Mouse (Mus musculus) stomach, postnatal 0 days (tissue): ENCODE data around the gene Reg4. TPM values are rescaled to one million over a fixed set of nuclear protein-coding genes. Genes with fewer than 3 reads are reported as not detected.

ENCODE experiments used
- ATAC-seq: fragments of 200-750 bp; cut with Nextera tagmentation; 2 replicates; pipeline ENCODE4 v1.8.0; 2017; ENCODE audit not compliant: low FRiP score, low TSS enrichment
- DNase-seq: peaks from one replicate; pipeline ENCODE4 v3.0.0-alpha.2; 2016; ENCODE audit warnings: low spot score
- H3K27ac ChIP-seq: fragments of 300-500 bp; sonication (generic); replicated peaks from 2 replicates; pipeline ENCODE4 v1.5.1; 2014; ENCODE audit warnings: mild to moderate bottlenecking, control low read depth
- H3K27me3 ChIP-seq: fragments of 300-500 bp; sonication (generic); 2 replicates; pipeline ENCODE4 v1.6.1; 2014; ENCODE audit warnings: low read length; ENCODE audit not compliant: control insufficient read depth, insufficient read depth
- H3K36me3 ChIP-seq: fragments of 300-500 bp; sonication (generic); 2 replicates; pipeline ENCODE4 v1.6.1; 2014; ENCODE audit warnings: low read length, mixed read lengths; ENCODE audit not compliant: control insufficient read depth, insufficient read depth
- H3K4me1 ChIP-seq: fragments of 300-500 bp; sonication (generic); replicated peaks from 2 replicates; pipeline ENCODE4 v1.6.1; 2014; ENCODE audit warnings: antibody characterized with exemption; ENCODE audit not compliant: control insufficient read depth, insufficient read depth
- H3K4me2 ChIP-seq: fragments of 300-500 bp; sonication (generic); replicated peaks from 2 replicates; pipeline ENCODE4 v1.6.1; 2014; ENCODE audit warnings: low read depth, mild to moderate bottlenecking, control low read depth, moderate library complexity
- H3K4me3 ChIP-seq: fragments of 300-500 bp; sonication (generic); 2 replicates; pipeline ENCODE4 v1.5.1; 2014; ENCODE audit warnings: low read depth, low read length, control low read depth
- H3K9ac ChIP-seq: fragments of 300-500 bp; sonication (generic); 2 replicates; pipeline ENCODE4 v1.6.1; 2014; ENCODE audit warnings: mild to moderate bottlenecking, low read length, control low read depth, mixed read lengths
- H3K9me3 ChIP-seq: fragments of 300-500 bp; sonication (generic); 2 replicates; pipeline ENCODE4 v1.6.1; 2016; ENCODE audit warnings: low read length; ENCODE audit not compliant: control insufficient read depth
- CTCF ChIP-seq: IDR thresholded peaks from 2 replicates; pipeline ENCODE4 v1.5.1; 2016; ENCODE audit warnings: antibody characterized with exemption, low read depth, mild to moderate bottlenecking, moderate library complexity
- EP300 ChIP-seq: optimal IDR thresholded peaks from 2 replicates; pipeline ENCODE3; 2016; ENCODE audit warnings: antibody characterized with exemption
- WGBS: fragments of 180-500 bp; shearing (Covaris S2); extraction: QIAGEN DNeasy Blood & Tissue Kit; methylation state at CpG from one replicate; pipeline ENCODE4 v1.1.7; 2014; 5-methylcytosine and 5-hydroxymethylcytosine counted together
- polyA plus RNA-seq: library from polyadenylated mRNA; unstranded; fragments of >200 nt; fragmentation: Nextera tagmentation; extraction: Ambion mirVana; gene quantifications from 2 replicates; pipeline ENCODE4 v1.2.1, GENCODE M21; 2015

The Reg4 gene
- polyA plus RNA-seq, 1 experiment from 2014 or later: not detected

DNA sequence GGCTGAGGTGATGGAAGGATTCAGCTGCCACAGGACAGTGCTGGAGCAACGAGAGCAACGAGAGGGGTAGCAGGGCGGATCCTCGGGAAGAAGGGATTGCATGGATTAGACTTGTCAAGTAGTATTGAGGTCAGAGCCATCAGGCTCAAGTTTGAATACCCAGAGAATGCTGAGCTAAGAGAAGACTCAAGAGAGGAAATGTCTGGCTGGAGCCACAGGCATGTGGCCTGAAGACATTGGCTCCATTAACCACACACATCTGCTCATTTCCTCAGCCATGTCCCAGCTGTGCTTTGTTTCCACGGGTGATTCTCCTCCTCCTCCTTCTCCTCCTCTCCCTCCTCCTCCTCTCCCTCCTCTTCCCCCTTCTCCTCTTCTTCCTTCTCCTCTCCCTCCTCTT is 22.2 kb upstream of the Reg4 start:
- peak; percentile 41; the same call in 1 of the 2 replicates for ATAC-seq
- 43% methylated on average over 5 of the region's 5 CpGs for WGBS
- no peak overlapping the region for H3K27ac ChIP-seq
- no peak overlapping the region for H3K4me3 ChIP-seq
- TF ChIP-seq CTCF (no peak), EP300 (no peak)
- DNase-seq: no peak
- no peaks in the 10 kb centered on the region for H3K4me1 ChIP-seq
- no peak overlapping the region for H3K9ac ChIP-seq
- H3K4me2 ChIP-seq: no peak overlapping the region
- H3K27me3 ChIP-seq: no peaks in the 10 kb centered on the region
- H3K9me3 ChIP-seq: no peaks in the 10 kb centered on the region
- H3K36me3 ChIP-seq: no peaks in the 10 kb centered on the region

- no peak overlapping the region for H3K4me2 ChIP-seq
- H3K4me1 ChIP-seq: no peaks in the 10 kb centered on the region
- H3K36me3 ChIP-seq: no peaks in the 10 kb centered on the region
- H3K27me3 ChIP-seq: no peaks in the 10 kb centered on the region
- no peak overlapping the region for H3K4me3 ChIP-seq
- 39% methylated on average over 5 of the region's 5 CpGs for WGBS
- ATAC-seq (no peak), DNase-seq (no peak)
- no peaks in the 10 kb centered on the region for H3K9me3 ChIP-seq
- H3K9ac ChIP-seq: no peak overlapping the region
- no peak overlapping the region for H3K27ac ChIP-seq
- no peak for TF ChIP-seq CTCF
- no peak for TF ChIP-seq EP300
Measured at GRCm38 (mm10) chr3:98203282-98203681, 18.7 kb upstream of the Reg4 start.

GRCm38 (mm10) chr3:98206977-98207376 is 15.0 kb upstream of the Reg4 start:
- no peak overlapping the region for H3K4me2 ChIP-seq
- H3K9me3 ChIP-seq: no peaks in the 10 kb centered on the region
- no peak overlapping the region for H3K9ac ChIP-seq
- no peak overlapping the region for H3K27ac ChIP-seq
- no peak overlapping the region for H3K4me3 ChIP-seq
- no peaks in the 10 kb centered on the region for H3K4me1 ChIP-seq
- no peak for DNase-seq
- 7% methylated on average over 3 of the region's 3 CpGs for WGBS
- TF ChIP-seq EP300: no peak
- TF ChIP-seq CTCF: no peak
- no peaks in the 10 kb centered on the region for H3K27me3 ChIP-seq
- ATAC-seq: no peak
- no peaks in the 10 kb centered on the region for H3K36me3 ChIP-seq

DNA sequence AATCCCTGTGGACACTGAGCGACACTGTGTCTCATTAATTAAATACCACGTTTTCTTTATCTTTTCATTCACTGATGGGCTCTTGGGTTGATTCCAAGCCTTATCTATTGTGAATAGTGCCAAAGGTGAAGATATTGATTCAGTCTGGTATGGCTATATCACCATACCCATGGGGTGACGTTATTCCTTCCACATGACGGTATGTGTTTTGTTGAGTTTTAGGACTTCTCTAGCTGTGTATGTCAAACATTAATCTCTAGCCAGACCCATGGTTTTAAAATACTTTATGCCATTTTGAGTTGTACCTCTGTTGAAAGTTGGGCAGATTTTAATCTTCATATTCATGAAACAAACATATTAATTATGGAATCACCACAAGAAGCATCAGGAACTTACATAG is 12.8 kb upstream of the Reg4 start:
- ATAC-seq: no peak
- Histone ChIP-seq H3K9me3 (no peaks in the 10 kb centered on the region), H3K9ac (no peak overlapping the region), H3K27me3 (no peaks in the 10 kb centered on the region), H3K27ac (no peak overlapping the region), H3K4me2 (no peak overlapping the region), H3K36me3 (no peaks in the 10 kb centered on the region), H3K4me1 (no peaks in the 10 kb centered on the region), H3K4me3 (no peak overlapping the region)
- DNase-seq: no peak
- WGBS: 67% methylated on average over 4 of the region's 4 CpGs
- TF ChIP-seq EP300 (no peak), CTCF (no peak)

GRCm38 (mm10) chr3:98210860-98211259 is 11.1 kb upstream of the Reg4 start:
- 0 out of 2 replicates have a peak overlapping the region, but pooled peaks have one; percentile 18 for H3K27ac ChIP-seq
- no peaks in the 10 kb centered on the region for H3K27me3 ChIP-seq
- H3K36me3 ChIP-seq: no peaks in the 10 kb centered on the region
- H3K4me3 ChIP-seq: no peak overlapping the region
- H3K9ac ChIP-seq: no peak overlapping the region
- 44% methylated on average over 10 of the region's 10 CpGs for WGBS
- H3K4me2 ChIP-seq: no peak overlapping the region
- no peaks in the 10 kb centered on the region for H3K9me3 ChIP-seq
- no peaks in the 10 kb centered on the region for H3K4me1 ChIP-seq
- DNase-seq: no peak
- no peak for ATAC-seq
- TF ChIP-seq EP300 (no peak), CTCF (no peak)

GRCm38 (mm10) chr3:98211301-98212081 is 10.5 kb upstream of the Reg4 start:
- 62% methylated on average over 7 of the region's 7 CpGs for WGBS

More at GRCm38 (mm10) chr3:98211301-98212081, 10.5 kb upstream of the Reg4 start:
- DNase-seq (no peak), ATAC-seq (no peak)
- H3K36me3 ChIP-seq: no peaks in the 10 kb centered on the region
- TF ChIP-seq CTCF (no peak), EP300 (no peak)
- no peak overlapping the region for H3K27ac ChIP-seq
- no peak overlapping the region for H3K4me3 ChIP-seq
- no peak overlapping the region for H3K9ac ChIP-seq
- no peak overlapping the region for H3K4me2 ChIP-seq
- H3K9me3 ChIP-seq: no peaks in the 10 kb centered on the region
- H3K27me3 ChIP-seq: no peaks in the 10 kb centered on the region
- H3K4me1 ChIP-seq: no peaks in the 10 kb centered on the region
